Mouse (Mus musculus) brain, embryonic 14.5 days (tissue): ENCODE measurements around the gene St8sia1. TPM values are rescaled to one million over a fixed set of nuclear protein-coding genes. Genes with fewer than 3 reads are reported as not detected.

Experiments
- DNase-seq: peaks from one replicate; pipeline ENCODE4 v3.0.0-alpha.2; 2011; ENCODE audit warnings: low read depth
- CTCF ChIP-seq: fragments of 200-500 bp; IDR thresholded peaks from 2 replicates; pipeline ENCODE4 v1.5.1; 2012; ENCODE audit warnings: inconsistent platforms, mild to moderate bottlenecking, moderate library complexity, borderline replicate concordance; ENCODE audit not compliant: insufficient read depth, insufficient read length; ENCODE audit errors: extremely low read depth
- POLR2A ChIP-seq: fragments of 200-500 bp; IDR thresholded peaks from 2 replicates; pipeline ENCODE4 v1.6.1; 2012; ENCODE audit warnings: mild to moderate bottlenecking, inconsistent platforms, borderline replicate concordance; ENCODE audit not compliant: poor library complexity, insufficient read depth, insufficient read length, severe bottlenecking; ENCODE audit errors: extremely low read depth
- polyA plus RNA-seq: library from polyadenylated mRNA; depleted of rRNA; stranded (reverse); fragments of >200 nt; gene quantifications from 2 replicates; pipeline ENCODE4 v1.2.3, GENCODE M21; 2012

The St8sia1 gene
- polyA plus RNA-seq, 1 experiment, result 20.6 TPM

- DNase-seq, result no peak
- TF ChIP-seq CTCF (no peak), POLR2A (no peak)
Measured at GRCm38 (mm10) chr6:142880849-142881470, 83.3 kb downstream of the St8sia1 start.

- no peak for TF ChIP-seq CTCF
- TF ChIP-seq POLR2A, result no peak
- peak; percentile 46 for DNase-seq
Measured at GRCm38 (mm10) chr6:142878744-142879701, 85.2 kb downstream of the St8sia1 start.

GRCm38 (mm10) chr6:142877221-142877620, 87.0 kb downstream of the St8sia1 start:
- no peak for TF ChIP-seq POLR2A
- TF ChIP-seq CTCF, result no peak
- peak; percentile 39 for DNase-seq

GRCm38 (mm10) chr6:142876279-142876899, 87.9 kb downstream of the St8sia1 start:
- TF ChIP-seq CTCF (no peak), POLR2A (no peak)
- DNase-seq, result peak; percentile 91

- TF ChIP-seq CTCF, result no peak
- DNase-seq, result no peak
Measured at GRCm38 (mm10) chr6:142873795-142874563, 90.3 kb downstream of the St8sia1 start.

GRCm38 (mm10) chr6:142869715-142870422, 94.4 kb downstream of the St8sia1 start:
- TF ChIP-seq CTCF, result no peak
- TF ChIP-seq POLR2A, result no peak
- no peak for DNase-seq

GRCm38 (mm10) chr6:142867471-142868055, 96.7 kb downstream of the St8sia1 start:
- TF ChIP-seq POLR2A (no peak), CTCF (no peak)
- DNase-seq, result peak; percentile 93

- TF ChIP-seq POLR2A, result no peak
- no peak for TF ChIP-seq CTCF
- DNase-seq, result no peak
Measured at GRCm38 (mm10) chr6:142867023-142867422, 97.2 kb downstream of the St8sia1 start.

- no peak for DNase-seq
- no peak for TF ChIP-seq CTCF
- no peak for TF ChIP-seq POLR2A
Measured at GRCm38 (mm10) chr6:142865199-142865598, 99.1 kb downstream of the St8sia1 start.

- TF ChIP-seq CTCF, result no peak
- TF ChIP-seq POLR2A, result no peak
- DNase-seq, result no peak
Measured at GRCm38 (mm10) chr6:142863881-142864280, 100.4 kb downstream of the St8sia1 start.

GRCm38 (mm10) chr6:142862265-142862664, 102.0 kb downstream of the St8sia1 start:
- DNase-seq, result no peak
- TF ChIP-seq POLR2A (no peak), CTCF (no peak)

- DNase-seq, result no peak
- TF ChIP-seq POLR2A, result no peak
- no peak for TF ChIP-seq CTCF
Measured at GRCm38 (mm10) chr6:142860396-142860795, 103.9 kb downstream of the St8sia1 start.

GRCm38 (mm10) chr6:142859946-142860345, 104.3 kb downstream of the St8sia1 start:
- TF ChIP-seq CTCF (no peak), POLR2A (no peak)
- no peak for DNase-seq
